Mouse (Mus musculus): Measurements from ENCODE around the gene Gamt. TPM values are rescaled to one million over a fixed set of nuclear protein-coding genes. Genes with fewer than 3 reads are reported as not detected.

Gene Gamt
- polyA plus RNA-seq, 1 experiment, result 48.3 TPM

DNA sequence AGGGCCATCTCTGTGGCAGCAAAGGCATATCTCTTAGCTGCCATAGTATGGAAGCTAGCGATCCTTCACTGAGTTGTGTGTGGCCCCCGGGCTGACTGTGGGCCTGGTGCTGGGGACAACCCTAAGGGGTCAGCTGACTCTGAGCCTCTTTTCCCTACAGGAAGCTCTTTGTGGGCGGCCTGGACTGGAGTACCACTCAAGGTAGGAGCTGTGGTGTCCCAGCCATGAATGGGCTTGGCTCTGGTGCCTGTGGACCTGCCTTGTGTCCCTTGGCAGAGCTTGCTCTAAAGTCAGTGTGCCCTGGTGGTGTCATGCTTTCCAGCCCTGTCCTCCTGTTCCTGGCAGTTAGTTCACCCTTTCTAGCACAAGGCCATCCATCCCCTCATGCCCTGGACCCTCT, 13.0 kb upstream of the Gamt start:
- Histone ChIP-seq H3K79me3 (ENCODE audit: low read depth) (peaks cover 57% of the 10 kb centered on the region), H3ac (ENCODE audit: control insufficient read depth, insufficient read length, low read depth) (no peak overlapping the region), H3K79me2 (ENCODE audit: control insufficient read depth, insufficient read depth) (peaks cover 68% of the 10 kb centered on the region), H3K4me3 (ENCODE audit: insufficient read depth, poor library complexity, severe bottlenecking) (no peak overlapping the region), H3K36me3 (ENCODE audit: control insufficient read depth, insufficient read depth) (peaks cover 76% of the 10 kb centered on the region), H3K27me3 (ENCODE audit: control insufficient read depth, insufficient read depth, insufficient read length) (no peaks in the 10 kb centered on the region)
- TF ChIP-seq MAX (IDR thresholded peaks at IDR 0.05) (no peak), MYOD1 (IDR thresholded peaks at IDR 0.05; ENCODE audit: control insufficient read depth, insufficient read length, low read depth) (no peak), FOSL1 (IDR thresholded peaks at IDR 0.05; ENCODE audit: insufficient read depth, low read length, poor library complexity, severe bottlenecking) (no peak), CTCF (IDR thresholded peaks at IDR 0.05; ENCODE audit: control insufficient read depth, insufficient read depth, insufficient read length) (no peak), MYOG (IDR thresholded peaks at IDR 0.05; ENCODE audit: control insufficient read depth, extremely low read depth, insufficient read length) (no peak), CEBPB (IDR thresholded peaks at IDR 0.05; ENCODE audit: low read depth) (no peak), USF1 (IDR thresholded peaks at IDR 0.05; ENCODE audit: low read depth) (no peak)

DNA sequence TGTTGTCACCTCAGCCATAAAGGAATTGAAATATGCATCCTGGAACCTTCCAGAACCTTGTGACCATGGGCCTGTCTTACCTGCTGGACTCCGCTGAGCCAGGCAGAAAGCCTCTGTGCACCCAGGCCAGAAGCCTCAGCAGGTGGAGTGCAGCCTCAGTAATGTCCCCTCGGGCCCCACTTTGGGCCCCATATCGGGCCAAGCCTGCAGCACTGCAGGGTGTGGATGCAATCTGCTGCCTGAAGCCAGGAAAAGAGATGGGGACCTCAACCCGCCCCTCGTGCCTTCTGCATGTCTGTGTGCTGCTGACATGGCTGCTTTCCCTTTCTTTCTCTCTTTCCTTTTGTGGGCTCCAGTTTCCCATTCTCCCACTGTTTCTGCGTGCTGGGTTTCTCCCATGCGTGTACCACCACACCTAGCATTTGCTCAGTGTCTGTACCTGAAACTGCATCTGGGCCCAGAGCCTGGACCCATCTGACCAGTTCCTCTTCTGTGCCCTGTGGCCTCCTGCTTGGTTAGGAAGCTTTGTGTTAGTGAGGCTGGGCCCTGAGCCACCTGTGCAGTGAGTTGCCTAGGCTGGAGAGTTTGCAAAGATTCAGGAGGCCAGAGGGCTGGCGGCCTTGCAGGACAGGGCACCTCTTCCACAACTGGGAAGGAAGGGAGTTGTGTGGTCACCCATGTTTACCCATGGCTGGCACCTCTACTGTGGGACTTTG, 11.2 kb upstream of the Gamt start:
- H3ac ChIP-seq (ENCODE audit: control insufficient read depth, insufficient read length, low read depth), result no peak overlapping the region
- no peak for TF ChIP-seq MAX (IDR thresholded peaks at IDR 0.05)
- TF ChIP-seq USF1 (IDR thresholded peaks at IDR 0.05; ENCODE audit: low read depth), result no peak
- TF ChIP-seq MYOG (IDR thresholded peaks at IDR 0.05; ENCODE audit: control insufficient read depth, extremely low read depth, insufficient read length), result no peak
- TF ChIP-seq MYOD1 (IDR thresholded peaks at IDR 0.05; ENCODE audit: control insufficient read depth, insufficient read length, low read depth), result no peak
- no peak for TF ChIP-seq CEBPB (IDR thresholded peaks at IDR 0.05; ENCODE audit: low read depth)
- no peak for TF ChIP-seq CTCF (IDR thresholded peaks at IDR 0.05; ENCODE audit: control insufficient read depth, insufficient read depth, insufficient read length)
- no peak for TF ChIP-seq FOSL1 (IDR thresholded peaks at IDR 0.05; ENCODE audit: insufficient read depth, low read length, poor library complexity, severe bottlenecking)
- no peak overlapping the region for H3K4me3 ChIP-seq (ENCODE audit: insufficient read depth, poor library complexity, severe bottlenecking)
- H3K36me3 ChIP-seq (ENCODE audit: control insufficient read depth, insufficient read depth), result peaks cover 75% of the 10 kb centered on the region
- H3K79me2 ChIP-seq (ENCODE audit: control insufficient read depth, insufficient read depth), result peaks cover 86% of the 10 kb centered on the region
- H3K79me3 ChIP-seq (ENCODE audit: low read depth), result peaks cover 74% of the 10 kb centered on the region
- no peaks in the 10 kb centered on the region for H3K27me3 ChIP-seq (ENCODE audit: control insufficient read depth, insufficient read depth, insufficient read length)

DNA sequence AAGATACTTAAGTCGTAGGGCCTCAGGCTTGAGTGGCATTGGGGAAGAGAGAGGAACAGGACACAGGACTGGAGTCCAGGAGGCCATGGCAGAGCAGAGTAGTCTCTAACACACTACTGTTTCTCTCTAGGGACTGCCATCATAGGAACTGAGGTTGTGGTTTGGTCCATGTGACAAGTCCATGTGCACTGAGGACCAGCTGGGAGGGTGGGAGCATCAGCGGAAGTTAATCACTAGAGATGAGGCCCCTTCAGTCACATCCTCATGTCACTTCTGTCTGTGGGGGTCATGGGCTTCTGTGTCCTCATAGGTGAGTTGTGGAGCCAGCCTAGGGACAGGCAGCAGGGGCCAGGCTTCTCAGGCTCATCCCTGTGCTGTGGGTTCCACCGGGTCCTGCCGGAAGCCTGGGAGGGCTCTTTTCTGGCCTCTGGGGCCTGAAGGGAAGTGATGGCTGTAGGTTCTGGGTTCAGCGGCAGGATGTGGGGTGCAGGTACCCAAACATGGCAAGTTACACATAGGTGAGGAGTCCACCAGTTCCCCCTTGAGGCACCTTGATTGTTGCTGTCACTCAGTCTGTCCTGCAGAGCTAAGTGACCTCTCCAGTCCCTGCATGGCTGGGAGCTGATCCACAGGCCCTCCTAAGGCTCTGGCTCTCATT, 10.5 kb upstream of the Gamt start:
- TF ChIP-seq MYOG (IDR thresholded peaks at IDR 0.05; ENCODE audit: control insufficient read depth, extremely low read depth, insufficient read length) (no peak), MYOD1 (IDR thresholded peaks at IDR 0.05; ENCODE audit: control insufficient read depth, insufficient read length, low read depth) (no peak), FOSL1 (IDR thresholded peaks at IDR 0.05; ENCODE audit: insufficient read depth, low read length, poor library complexity, severe bottlenecking) (no peak), MAX (IDR thresholded peaks at IDR 0.05) (no peak), CTCF (IDR thresholded peaks at IDR 0.05; ENCODE audit: control insufficient read depth, insufficient read depth, insufficient read length) (no peak), CEBPB (IDR thresholded peaks at IDR 0.05; ENCODE audit: low read depth) (no peak), USF1 (IDR thresholded peaks at IDR 0.05; ENCODE audit: low read depth) (no peak)
- peaks cover 81% of the 10 kb centered on the region for H3K79me3 ChIP-seq (ENCODE audit: low read depth)
- H3K79me2 ChIP-seq (ENCODE audit: control insufficient read depth, insufficient read depth), result peaks cover 93% of the 10 kb centered on the region
- H3K27me3 ChIP-seq (ENCODE audit: control insufficient read depth, insufficient read depth, insufficient read length), result no peaks in the 10 kb centered on the region
- H3K36me3 ChIP-seq (ENCODE audit: control insufficient read depth, insufficient read depth), result peaks cover 76% of the 10 kb centered on the region
- H3ac ChIP-seq (ENCODE audit: control insufficient read depth, insufficient read length, low read depth), result no peak overlapping the region
- H3K4me3 ChIP-seq (ENCODE audit: insufficient read depth, poor library complexity, severe bottlenecking), result no peak overlapping the region

DNA sequence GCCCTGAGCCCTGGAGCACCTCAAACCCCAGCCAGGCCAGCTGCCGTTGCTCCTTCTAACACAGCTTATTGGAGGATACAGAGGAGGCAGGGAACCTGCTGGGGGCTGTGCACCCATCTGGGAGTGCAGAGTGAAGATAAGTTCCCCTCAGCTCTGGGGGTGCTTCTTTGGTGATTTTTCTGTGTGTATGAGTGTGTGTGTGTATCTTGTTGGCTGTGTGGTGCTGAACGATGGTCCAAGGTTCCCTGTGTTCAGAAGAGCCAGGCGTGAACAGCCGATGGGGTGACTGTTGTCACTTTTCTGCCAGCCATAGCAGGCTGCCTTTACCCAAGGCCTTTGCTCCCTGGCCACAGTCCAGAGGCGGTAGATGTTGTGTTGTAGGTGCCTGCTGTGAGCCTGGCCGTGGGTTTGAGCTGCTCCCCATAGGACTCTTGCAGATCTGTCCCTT, 9.9 kb upstream of the Gamt start:
- no peak overlapping the region for H3ac ChIP-seq (ENCODE audit: control insufficient read depth, insufficient read length, low read depth)
- H3K36me3 ChIP-seq (ENCODE audit: control insufficient read depth, insufficient read depth), result peaks cover 71% of the 10 kb centered on the region
- no peak overlapping the region for H3K4me3 ChIP-seq (ENCODE audit: insufficient read depth, poor library complexity, severe bottlenecking)
- H3K79me3 ChIP-seq (ENCODE audit: low read depth), result peaks cover 87% of the 10 kb centered on the region
- TF ChIP-seq USF1 (IDR thresholded peaks at IDR 0.05; ENCODE audit: low read depth) (no peak), MYOG (IDR thresholded peaks at IDR 0.05; ENCODE audit: control insufficient read depth, extremely low read depth, insufficient read length) (no peak), CTCF (IDR thresholded peaks at IDR 0.05; ENCODE audit: control insufficient read depth, insufficient read depth, insufficient read length) (no peak), CEBPB (IDR thresholded peaks at IDR 0.05; ENCODE audit: low read depth) (no peak), MYOD1 (IDR thresholded peaks at IDR 0.05; ENCODE audit: control insufficient read depth, insufficient read length, low read depth) (no peak), MAX (IDR thresholded peaks at IDR 0.05) (no peak), FOSL1 (IDR thresholded peaks at IDR 0.05; ENCODE audit: insufficient read depth, low read length, poor library complexity, severe bottlenecking) (no peak)
- H3K27me3 ChIP-seq (ENCODE audit: control insufficient read depth, insufficient read depth, insufficient read length), result no peaks in the 10 kb centered on the region
- peaks cover 99% of the 10 kb centered on the region for H3K79me2 ChIP-seq (ENCODE audit: control insufficient read depth, insufficient read depth)

GRCm38 (mm10) chr10:80270099-80270498, 9.3 kb upstream of the Gamt start:
- H3K27me3 ChIP-seq (ENCODE audit: control insufficient read depth, insufficient read depth, insufficient read length), result no peaks in the 10 kb centered on the region
- TF ChIP-seq MYOD1 (IDR thresholded peaks at IDR 0.05; ENCODE audit: control insufficient read depth, insufficient read length, low read depth) (no peak), FOSL1 (IDR thresholded peaks at IDR 0.05; ENCODE audit: insufficient read depth, low read length, poor library complexity, severe bottlenecking) (no peak), CTCF (IDR thresholded peaks at IDR 0.05; ENCODE audit: control insufficient read depth, insufficient read depth, insufficient read length) (no peak), MAX (IDR thresholded peaks at IDR 0.05) (no peak), USF1 (IDR thresholded peaks at IDR 0.05; ENCODE audit: low read depth) (no peak), CEBPB (IDR thresholded peaks at IDR 0.05; ENCODE audit: low read depth) (no peak), MYOG (IDR thresholded peaks at IDR 0.05; ENCODE audit: control insufficient read depth, extremely low read depth, insufficient read length) (no peak)
- no peak overlapping the region for H3ac ChIP-seq (ENCODE audit: control insufficient read depth, insufficient read length, low read depth)
- peaks cover 100% of the 10 kb centered on the region for H3K79me2 ChIP-seq (ENCODE audit: control insufficient read depth, insufficient read depth)
- H3K79me3 ChIP-seq (ENCODE audit: low read depth), result peaks cover 93% of the 10 kb centered on the region
- no peak overlapping the region for H3K4me3 ChIP-seq (ENCODE audit: insufficient read depth, poor library complexity, severe bottlenecking)
- H3K36me3 ChIP-seq (ENCODE audit: control insufficient read depth, insufficient read depth), result peaks cover 66% of the 10 kb centered on the region
